Mouse (Mus musculus): ENCODE measurements around the gene Shisa5.
A peak's percentile ranks its signal among the peaks of the same experiment; 100 is the strongest.

GRCm38 (mm10) chr9:109016973-109017604, 21.3 kb upstream of the Shisa5 start:
- TF ChIP-seq GATA1 (IDR thresholded peaks at IDR 0.05; ENCODE audit: low read length) (no peak), TAL1 (IDR thresholded peaks at IDR 0.05; ENCODE audit: low read length) (peak; percentile 36; the same call in 1 of the 3 replicates)
